In genomic region chr10:25261176-25261575, GRCm38 (mm10) we compare ENCODE assay signal across 12 mouse cellular contexts. TPM values are rescaled to one million over a fixed set of nuclear protein-coding genes. Genes with fewer than 3 reads are reported as not detected.
DNase-seq lines count a peak whose midpoint lies in the region; ATAC-seq and TF ChIP-seq lines count a peak whose summit lies in the region.
"Had no signal": no experiment of that assay in that cellular context is flagged by ENCODE, and none has a peak within 500 bp of the region (broad histone marks: within the 10 kb centered on the region; RNA-seq: fewer than 3 reads in every experiment).

No protein-coding gene starts in this region.

- no peaks in the 10 kb centered on the region for H3K36me3 ChIP-seq in kidney, postnatal 0 days (ENCODE audit: insufficient read depth, low read length)
- H3K36me3 ChIP-seq in kidney, embryonic 15.5 days = no peaks in the 10 kb centered on the region
- no peaks in the 10 kb centered on the region for H3K36me3 ChIP-seq in neural tube, embryonic 11.5 days (ENCODE audit: control insufficient read depth, insufficient read depth, low read length)
- no peaks in the 10 kb centered on the region for H3K36me3 ChIP-seq in hindbrain, embryonic 13.5 days
- H3K36me3 ChIP-seq: midbrain, embryonic 12.5 days had no signal

- WGBS in kidney, postnatal 0 days = 45% methylated on average over 6 of the region's 6 CpGs
- WGBS in kidney, embryonic 15.5 days = 40% methylated on average over 6 of the region's 6 CpGs
- WGBS in neural tube, embryonic 11.5 days = 51% methylated on average over 6 of the region's 6 CpGs
- WGBS in hindbrain, embryonic 13.5 days = 34% methylated on average over 6 of the region's 6 CpGs

- no peaks in the 10 kb centered on the region for H3K9me3 ChIP-seq in kidney, postnatal 0 days (replicated peaks; ENCODE audit: low read length)
- no peaks in the 10 kb centered on the region for H3K9me3 ChIP-seq in kidney, embryonic 15.5 days (replicated peaks)
- H3K9me3 ChIP-seq in neural tube, embryonic 11.5 days (ENCODE audit: control insufficient read depth, low read length) = no peaks in the 10 kb centered on the region
- H3K9me3 ChIP-seq in hindbrain, embryonic 13.5 days = no peaks in the 10 kb centered on the region
- H3K9me3 ChIP-seq: midbrain, embryonic 12.5 days had no signal

- H3K4me3 ChIP-seq in kidney, postnatal 0 days (replicated peaks; ENCODE audit: low read depth, low read length) = no peak overlapping the region
- H3K4me3 ChIP-seq in kidney, embryonic 15.5 days (replicated peaks) = no peak overlapping the region
- H3K4me3 ChIP-seq in neural tube, embryonic 11.5 days (ENCODE audit: low read depth, low read length) = no peak overlapping the region
- H3K4me3 ChIP-seq in hindbrain, embryonic 13.5 days = no peak overlapping the region
- H3K4me3 ChIP-seq: midbrain, embryonic 12.5 days had no signal

- ATAC-seq in kidney, postnatal 0 days (replicated peaks; ENCODE audit: low FRiP score, low read depth) = no peak
- no peak for ATAC-seq in kidney, embryonic 15.5 days (replicated peaks; ENCODE audit: low FRiP score)
- ATAC-seq in neural tube, embryonic 11.5 days (ENCODE audit: insufficient read depth, low FRiP score, low TSS enrichment) = 0 out of 2 replicates have a peak, but pooled peaks have one; percentile 35
- ATAC-seq in hindbrain, embryonic 13.5 days (ENCODE audit: low FRiP score) = peak; percentile 83; the same call in 1 of the 2 replicates
- ATAC-seq: activated CD4-positive, CD25-positive, alpha-beta regulatory T cell, adult 4 months had no signal

- H3K9ac ChIP-seq in kidney, postnatal 0 days (ENCODE audit: low read depth, low read length) = no peak overlapping the region
- no peak overlapping the region for H3K9ac ChIP-seq in kidney, embryonic 15.5 days
- H3K9ac ChIP-seq in neural tube, embryonic 11.5 days (ENCODE audit: low read length) = no peak overlapping the region
- no peak overlapping the region for H3K9ac ChIP-seq in hindbrain, embryonic 13.5 days
- H3K9ac ChIP-seq: midbrain, embryonic 12.5 days had no signal

- no peak overlapping the region for H3K27ac ChIP-seq in kidney, postnatal 0 days
- H3K27ac ChIP-seq in kidney, embryonic 15.5 days = no peak overlapping the region
- no peak overlapping the region for H3K27ac ChIP-seq in neural tube, embryonic 11.5 days (ENCODE audit: low read depth, low read length)
- H3K27ac ChIP-seq in hindbrain, embryonic 13.5 days = 0 out of 2 replicates have a peak overlapping the region, but pooled peaks have one; percentile 2
- H3K27ac ChIP-seq: midbrain, embryonic 12.5 days had no signal

- H3K4me1 ChIP-seq in kidney, postnatal 0 days (replicated peaks; ENCODE audit: insufficient read depth, low read length) = no peaks in the 10 kb centered on the region
- H3K4me1 ChIP-seq in kidney, embryonic 15.5 days = peaks cover 3% of the 10 kb centered on the region; the same call in 1 of the 2 replicates
- no peaks in the 10 kb centered on the region for H3K4me1 ChIP-seq in neural tube, embryonic 11.5 days (ENCODE audit: control insufficient read depth, insufficient read depth, low read length)
- H3K4me1 ChIP-seq in hindbrain, embryonic 13.5 days (replicated peaks) = no peaks in the 10 kb centered on the region; the same call in 1 of the 2 replicates
- H3K4me1 ChIP-seq: midbrain, embryonic 12.5 days had no signal

- no peak for TF ChIP-seq CTCF in kidney, postnatal 0 days (IDR thresholded peaks at IDR 0.05; ENCODE audit: low read depth)

- no peaks in the 10 kb centered on the region for H3K27me3 ChIP-seq in kidney, postnatal 0 days (ENCODE audit: insufficient read depth, low read length)
- H3K27me3 ChIP-seq in kidney, embryonic 15.5 days = no peaks in the 10 kb centered on the region
- no peaks in the 10 kb centered on the region for H3K27me3 ChIP-seq in neural tube, embryonic 11.5 days (ENCODE audit: control insufficient read depth, insufficient read depth, low read length)
- no peaks in the 10 kb centered on the region for H3K27me3 ChIP-seq in hindbrain, embryonic 13.5 days
- H3K27me3 ChIP-seq: midbrain, embryonic 12.5 days had no signal

- peak; percentile 48 for DNase-seq in kidney, postnatal 0 days (ENCODE audit: low spot score)
- peak; percentile 56 for DNase-seq in neural tube, embryonic 11.5 days (ENCODE audit: low spot score)
- DNase-seq in neural tube, embryonic 10.5 days (ENCODE audit: extremely low spot score, low spot score) = no peak
- no peak for DNase-seq in ovary, postnatal 10 days (ENCODE audit: low spot score)
- DNase-seq in left cerebral cortex, adult 9 months (ENCODE audit: low spot score in 2 of 2) = no peak
- no peak for DNase-seq in kidney, adult 11 months
- DNase-seq: cerebellum, adult 9-11 months; kidney, postnatal 14 days had no signal

- H3K4me2 ChIP-seq in kidney, postnatal 0 days (ENCODE audit: low read length) = no peak overlapping the region
- H3K4me2 ChIP-seq in kidney, embryonic 15.5 days = no peak overlapping the region
- H3K4me2 ChIP-seq in neural tube, embryonic 11.5 days (ENCODE audit: low read depth) = no peak overlapping the region
- H3K4me2 ChIP-seq in hindbrain, embryonic 13.5 days = no peak overlapping the region; the same call in 1 of the 2 replicates
- H3K4me2 ChIP-seq: midbrain, embryonic 12.5 days had no signal

RNA-seq across cellular contexts. Expression of gene Akap7, which starts 46.5 kb away (rescaled TPM):
- polyA plus RNA-seq in kidney, postnatal 0 days (2015; fragmentation: Nextera tagmentation; extraction: Ambion mirVana) = 33.2 and 40.3 TPM in 2 replicates
- 20.6 and 26.7 TPM in 2 replicates for polyA plus RNA-seq in kidney, embryonic 15.5 days (2015; fragmentation: Nextera tagmentation; extraction: Ambion mirVana)
- polyA plus RNA-seq in neural tube, embryonic 11.5 days (2014; fragmentation: Nextera tagmentation; extraction: Ambion mirVana) = 19.0 and 24.0 TPM in 2 replicates
- 28.1 and 31.5 TPM in 2 replicates for polyA plus RNA-seq in hindbrain, embryonic 13.5 days (2015; fragmentation: Nextera tagmentation; extraction: Ambion mirVana)

Comparison
In these comparisons a context has a peak if more than half of its experiments do, and no peak if none do; other contexts are left out.
1. DNase-seq: peak in kidney, postnatal 0 days (single experiment) and neural tube, embryonic 11.5 days (single experiment); none in neural tube, embryonic 10.5 days (single experiment), ovary, postnatal 10 days (single experiment), left cerebral cortex, adult 9 months (0 of 2) and kidney, adult 11 months (single experiment).
2. ATAC-seq: peak in neural tube, embryonic 11.5 days (single experiment) and hindbrain, embryonic 13.5 days (single experiment); none in kidney, postnatal 0 days (single experiment) and kidney, embryonic 15.5 days (single experiment).